Mouse (Mus musculus) macrophage (primary cell): ENCODE results near the gene Rin2. TPM values are rescaled to one million over a fixed set of nuclear protein-coding genes. Genes with fewer than 3 reads are reported as not detected.
"Not testable (repeated sequence)": the region's sequence is repeated elsewhere in the genome, so short reads cannot be mapped to it uniquely, and the experiment has no call there.

Source experiments
- H3K27ac ChIP-seq: fragments of 350-480 bp; formaldehyde crosslinking; 2 replicates; pipeline ENCODE4 v1.9.0; 2021
- H3K36me3 ChIP-seq: fragments of 350-480 bp; formaldehyde crosslinking; 2 replicates; pipeline ENCODE4 v1.9.0; 2021; ENCODE audit errors: inconsistent target
- H3K4me3 ChIP-seq: fragments of 350-480 bp; formaldehyde crosslinking; 2 replicates; pipeline ENCODE4 v1.9.0; 2021; ENCODE audit errors: inconsistent target
- H3K79me2 ChIP-seq: fragments of 350-480 bp; formaldehyde crosslinking; 2 replicates; pipeline ENCODE4 v1.9.0; 2021; ENCODE audit errors: inconsistent target
- WGBS: methylation state at CpG from one replicate; pipeline ENCODE4 v1.1.7; 2026; ENCODE audit warnings: inconsistent platforms; ENCODE audit not compliant: missing documents; 5-methylcytosine and 5-hydroxymethylcytosine counted together
- polyA plus RNA-seq: library from polyadenylated mRNA; stranded (reverse); fragments of 250-400 nt; gene quantifications from 3 replicates; pipeline ENCODE4 v1.2.4, GENCODE M21; 2018; ENCODE audit warnings: inconsistent platforms

Gene Rin2
- polyA plus RNA-seq, 1 experiment from 2014 or later = 29.2 TPM

- Histone ChIP-seq H3K4me3 (no peak overlapping the region), H3K79me2 (no peaks in the 10 kb centered on the region), H3K27ac (no peak overlapping the region), H3K36me3 (no peaks in the 10 kb centered on the region)
- 91% methylated on average over 8 of the region's 8 CpGs for WGBS
Observed at GRCm38 (mm10) chr2:145700237-145700985, 25.4 kb downstream of the Rin2 start.

- no peaks in the 10 kb centered on the region for H3K36me3 ChIP-seq
- 90% methylated on average over 12 of the region's 12 CpGs for WGBS
- no peak overlapping the region for H3K4me3 ChIP-seq
- H3K27ac ChIP-seq = no peak overlapping the region
- no peaks in the 10 kb centered on the region for H3K79me2 ChIP-seq
Observed at GRCm38 (mm10) chr2:145701605-145702335, 26.8 kb downstream of the Rin2 start.

- H3K4me3 ChIP-seq = no peak overlapping the region
- H3K27ac ChIP-seq = no peak overlapping the region
- 84% methylated on average over 6 of the region's 7 CpGs for WGBS
- no peaks in the 10 kb centered on the region for H3K36me3 ChIP-seq
- H3K79me2 ChIP-seq = no peaks in the 10 kb centered on the region
Observed at GRCm38 (mm10) chr2:145704738-145705137, 29.7 kb downstream of the Rin2 start.

- H3K4me3 ChIP-seq = no peak overlapping the region
- H3K79me2 ChIP-seq = no peaks in the 10 kb centered on the region
- H3K27ac ChIP-seq = no peak overlapping the region
- no peaks in the 10 kb centered on the region for H3K36me3 ChIP-seq
- WGBS = 92% methylated on average over 11 of the region's 11 CpGs
Observed at GRCm38 (mm10) chr2:145709727-145710389, 34.8 kb downstream of the Rin2 start.

GRCm38 (mm10) chr2:145711512-145711911, 36.5 kb downstream of the Rin2 start:
- no peak overlapping the region for H3K27ac ChIP-seq
- WGBS = 41% methylated on average over 2 of the region's 3 CpGs
- H3K79me2 ChIP-seq = no peaks in the 10 kb centered on the region
- no peaks in the 10 kb centered on the region for H3K36me3 ChIP-seq
- H3K4me3 ChIP-seq = no peak overlapping the region

- Histone ChIP-seq H3K79me2 (no peaks in the 10 kb centered on the region), H3K27ac (no peak overlapping the region), H3K4me3 (no peak overlapping the region), H3K36me3 (no peaks in the 10 kb centered on the region)
- WGBS = 78% methylated on average over 3 of the region's 3 CpGs
Observed at GRCm38 (mm10) chr2:145712026-145712425, 37.0 kb downstream of the Rin2 start.

GRCm38 (mm10) chr2:145717539-145717938, 42.5 kb downstream of the Rin2 start:
- 100% methylated on average over 1 of the region's 1 CpGs for WGBS
- H3K4me3 ChIP-seq = no peak overlapping the region
- H3K79me2 ChIP-seq = no peaks in the 10 kb centered on the region
- no peaks in the 10 kb centered on the region for H3K36me3 ChIP-seq
- H3K27ac ChIP-seq = no peak overlapping the region

- Histone ChIP-seq H3K36me3 (no peaks in the 10 kb centered on the region), H3K27ac (no peak overlapping the region), H3K79me2 (no peaks in the 10 kb centered on the region), H3K4me3 (no peak overlapping the region)
- 96% methylated on average over 5 of the region's 5 CpGs for WGBS
Observed at GRCm38 (mm10) chr2:145718624-145719183, 43.7 kb downstream of the Rin2 start.

GRCm38 (mm10) chr2:145720157-145720556, 45.1 kb downstream of the Rin2 start:
- 0% methylated on average over 3 of the region's 3 CpGs for WGBS
- Histone ChIP-seq H3K36me3 (no peaks in the 10 kb centered on the region), H3K4me3 (no peak overlapping the region), H3K27ac (no peak overlapping the region), H3K79me2 (no peaks in the 10 kb centered on the region)

- 60% methylated on average over 2 of the region's 2 CpGs for WGBS
- Histone ChIP-seq H3K4me3 (no peak overlapping the region), H3K36me3 (no peaks in the 10 kb centered on the region), H3K79me2 (no peaks in the 10 kb centered on the region), H3K27ac (no peak overlapping the region)
Observed at GRCm38 (mm10) chr2:145720743-145721142, 45.7 kb downstream of the Rin2 start.

- not testable (repeated sequence) for H3K27ac ChIP-seq, H3K36me3 ChIP-seq, H3K4me3 ChIP-seq, H3K79me2 ChIP-seq
- WGBS = no CpG with 5 or more reads among the region's 2 CpGs
Observed at GRCm38 (mm10) chr2:145722304-145722703, 47.3 kb downstream of the Rin2 start.

- Histone ChIP-seq H3K27ac (no peak overlapping the region), H3K4me3 (no peak overlapping the region), H3K79me2 (no peaks in the 10 kb centered on the region), H3K36me3 (no peaks in the 10 kb centered on the region)
- 79% methylated on average over 1 of the region's 1 CpGs for WGBS
Observed at GRCm38 (mm10) chr2:145724288-145724687, 49.3 kb downstream of the Rin2 start.

- H3K36me3 ChIP-seq = no peaks in the 10 kb centered on the region
- 63% methylated on average over 7 of the region's 7 CpGs for WGBS
- no peak overlapping the region for H3K4me3 ChIP-seq
- H3K79me2 ChIP-seq = no peaks in the 10 kb centered on the region
- H3K27ac ChIP-seq = no peak overlapping the region
Observed at GRCm38 (mm10) chr2:145729414-145729813, 54.4 kb downstream of the Rin2 start.

- H3K4me3 ChIP-seq = no peak overlapping the region
- 25% methylated on average over 9 of the region's 9 CpGs for WGBS
Observed at GRCm38 (mm10) chr2:145730189-145730880, 55.3 kb downstream of the Rin2 start.

More at GRCm38 (mm10) chr2:145730189-145730880, 55.3 kb downstream of the Rin2 start:
- no peaks in the 10 kb centered on the region for H3K79me2 ChIP-seq
- H3K36me3 ChIP-seq = no peaks in the 10 kb centered on the region
- no peak overlapping the region for H3K27ac ChIP-seq
